Mouse (Mus musculus): ENCODE measurements around the gene Ckm.
A peak's percentile ranks its signal among the peaks of the same experiment; 100 is the strongest.

Gene Ckm

DNA sequence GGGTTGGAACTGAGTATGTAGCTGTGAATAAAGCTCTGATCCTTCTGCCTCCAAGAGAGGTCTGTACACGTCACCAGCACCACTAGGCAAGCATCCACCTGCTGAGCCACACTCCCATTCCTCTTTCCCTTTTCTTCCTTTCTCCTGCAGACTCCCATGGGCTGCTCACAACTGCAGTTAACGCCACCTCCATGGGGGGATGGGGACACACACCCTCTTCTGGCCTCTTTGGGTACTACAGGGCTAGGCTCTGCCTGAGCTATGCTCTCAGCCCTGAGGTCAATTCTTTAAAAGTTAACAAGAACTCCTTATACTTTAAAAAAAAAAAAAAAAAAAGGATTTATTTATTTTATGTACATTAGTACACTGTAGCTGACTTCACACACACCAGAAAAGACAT, 27.9 kb downstream of the Ckm start:
- no peak for DNase-seq (ENCODE audit: low spot score)

- no peak for DNase-seq (ENCODE audit: low spot score)
Observed at GRCm38 (mm10) chr7:19436276-19436675, 31.7 kb downstream of the Ckm start.

DNA sequence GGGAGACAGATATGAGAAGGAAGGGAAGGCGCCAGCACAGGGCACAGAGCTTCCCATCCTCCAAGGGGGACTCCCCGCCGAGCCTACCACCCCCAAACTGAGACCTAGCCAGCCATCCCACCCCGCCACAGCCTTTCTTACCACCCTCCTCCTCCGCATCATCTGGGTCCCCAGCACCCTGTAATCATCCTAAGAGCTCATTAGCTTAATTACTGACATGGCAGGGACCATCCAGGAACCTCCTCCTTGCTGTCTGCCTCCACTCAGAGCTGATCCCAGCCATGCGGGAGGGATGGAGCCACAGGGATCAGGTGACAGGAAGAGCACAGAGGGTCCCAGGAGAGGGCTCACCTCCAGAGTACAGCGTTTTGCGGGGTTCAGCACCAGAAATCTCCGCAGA, 32.5 kb downstream of the Ckm start:
- DNase-seq (ENCODE audit: low spot score): no peak

DNA sequence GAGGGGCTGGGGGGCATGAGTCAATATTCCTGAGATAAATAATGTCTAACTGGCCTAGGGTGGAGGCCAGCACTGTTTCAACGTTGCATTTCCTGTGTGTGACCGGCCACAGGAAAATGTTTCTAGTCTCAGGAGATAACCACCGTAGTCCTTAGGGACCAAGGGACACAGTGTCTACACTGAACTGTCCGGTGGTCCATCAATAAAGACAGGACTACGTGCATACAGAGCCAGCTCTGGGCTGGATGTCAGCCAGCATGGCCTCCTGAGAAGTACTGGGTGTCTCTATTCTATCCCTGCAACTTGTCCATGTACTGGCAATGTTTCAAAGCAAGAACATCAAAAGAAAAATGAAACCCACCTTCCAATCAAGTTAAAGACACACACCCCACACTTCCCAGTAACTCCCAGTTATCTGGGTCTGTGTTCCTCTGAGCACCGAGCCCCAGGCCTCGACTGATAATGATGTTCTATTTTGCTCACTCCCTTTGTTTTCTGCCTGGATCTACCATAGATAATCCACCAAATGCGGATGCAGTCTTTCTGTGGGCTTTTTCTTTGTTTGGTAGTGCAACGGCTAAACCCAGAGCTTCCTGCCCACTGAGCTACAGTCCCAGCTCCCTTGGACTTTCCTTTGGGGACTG, 37.0 kb downstream of the Ckm start:
- no peak for DNase-seq (ENCODE audit: low spot score)

- peak; percentile 74 for DNase-seq (ENCODE audit: low spot score)
Observed at GRCm38 (mm10) chr7:19443344-19443743, 38.8 kb downstream of the Ckm start.

- no peak for DNase-seq (ENCODE audit: low spot score)
Observed at GRCm38 (mm10) chr7:19444801-19445200, 40.2 kb downstream of the Ckm start.

- no peak for DNase-seq (ENCODE audit: low spot score)
Observed at GRCm38 (mm10) chr7:19447689-19448088, 43.1 kb downstream of the Ckm start.

DNA sequence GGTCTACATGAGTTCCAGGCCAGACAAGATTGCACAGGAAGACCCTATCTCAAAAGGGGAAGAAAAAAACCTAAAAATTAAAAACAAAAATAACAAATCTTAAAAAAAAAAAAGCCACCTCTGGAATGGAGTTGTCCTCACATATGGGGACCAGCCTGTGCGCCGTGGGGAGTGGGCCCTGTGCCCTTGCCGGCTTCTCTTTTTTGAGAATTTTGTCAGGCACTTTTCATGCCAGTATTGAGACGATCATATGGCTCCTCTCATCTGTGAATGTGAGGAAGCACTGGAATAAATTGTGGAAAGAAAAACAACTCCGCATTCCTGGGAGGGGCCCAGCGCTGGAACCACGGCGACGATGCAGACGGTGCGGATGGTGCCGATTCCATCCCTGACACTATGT, 44.6 kb downstream of the Ckm start:
- DNase-seq (ENCODE audit: low spot score): no peak

DNA sequence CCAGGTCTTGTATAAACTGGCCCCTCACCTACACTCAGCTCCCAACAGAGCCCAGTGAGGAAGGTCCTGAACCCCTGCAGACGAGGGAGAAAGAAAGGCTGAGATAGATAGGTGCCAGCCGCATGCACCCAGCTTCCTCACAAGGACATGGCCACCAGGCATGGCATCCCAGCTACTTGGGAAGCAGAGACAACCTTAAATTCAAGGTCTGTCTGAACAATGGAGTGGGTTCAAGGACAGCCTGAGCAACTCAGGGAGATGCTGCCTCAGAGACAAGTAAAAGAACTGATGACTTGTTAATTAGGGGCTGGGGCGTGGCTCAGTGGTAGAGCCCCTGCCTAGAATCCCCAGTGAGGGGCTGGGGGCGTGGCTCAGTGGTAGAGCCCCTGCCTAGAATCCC, 50.6 kb downstream of the Ckm start:
- no peak for DNase-seq (ENCODE audit: low spot score)

DNA sequence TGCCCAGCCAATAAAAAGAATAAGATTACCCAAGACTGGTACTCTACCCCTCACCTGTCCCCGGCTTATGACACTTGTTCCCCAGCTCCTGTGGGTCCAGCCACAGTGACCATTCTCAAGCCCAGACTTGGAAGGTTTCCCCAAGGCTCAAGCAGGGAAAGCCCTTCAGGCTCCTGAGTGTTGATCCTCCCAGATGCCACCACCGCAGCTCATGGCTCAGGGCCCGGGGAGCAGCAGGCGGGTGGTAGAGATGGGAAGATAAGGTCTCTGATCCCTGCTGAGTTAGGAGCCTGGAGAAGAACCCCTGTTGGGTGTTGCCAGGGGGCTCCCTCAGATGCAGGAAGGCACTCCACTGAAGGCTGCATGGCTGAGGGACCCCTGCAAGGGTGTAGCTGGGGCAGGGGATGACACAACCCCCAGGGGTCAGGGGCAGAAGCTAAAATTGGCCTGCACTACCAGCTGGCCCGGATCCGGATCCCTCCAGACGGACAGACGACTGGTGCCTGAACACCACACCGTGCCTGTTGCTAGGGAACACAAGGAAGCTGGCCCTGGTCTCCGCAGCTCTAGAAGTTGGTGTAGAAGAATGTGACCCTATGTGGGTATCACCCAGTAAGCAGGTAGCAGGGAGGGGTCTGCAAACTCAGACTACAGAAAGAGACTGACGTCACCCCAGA, 51.4 kb downstream of the Ckm start:
- DNase-seq (ENCODE audit: low spot score): no peak

- no peak for DNase-seq (ENCODE audit: low spot score)
Observed at GRCm38 (mm10) chr7:19456628-19457027, 52.1 kb downstream of the Ckm start.

GRCm38 (mm10) chr7:19457414-19458071, 53.0 kb downstream of the Ckm start:
- no peak for DNase-seq (ENCODE audit: low spot score)

GRCm38 (mm10) chr7:19458072-19458486, 53.5 kb downstream of the Ckm start:
- DNase-seq (ENCODE audit: low spot score): no peak

- DNase-seq (ENCODE audit: low spot score): peak; percentile 42
Observed at GRCm38 (mm10) chr7:19458591-19459111, 54.1 kb downstream of the Ckm start, which contains the start of gene Mark4. Gene Mark4, minus strand, starts transcription at chr7:19458821.

GRCm38 (mm10) chr7:19459144-19459870, 54.7 kb downstream of the Ckm start:
- DNase-seq (ENCODE audit: low spot score): no peak

DNA sequence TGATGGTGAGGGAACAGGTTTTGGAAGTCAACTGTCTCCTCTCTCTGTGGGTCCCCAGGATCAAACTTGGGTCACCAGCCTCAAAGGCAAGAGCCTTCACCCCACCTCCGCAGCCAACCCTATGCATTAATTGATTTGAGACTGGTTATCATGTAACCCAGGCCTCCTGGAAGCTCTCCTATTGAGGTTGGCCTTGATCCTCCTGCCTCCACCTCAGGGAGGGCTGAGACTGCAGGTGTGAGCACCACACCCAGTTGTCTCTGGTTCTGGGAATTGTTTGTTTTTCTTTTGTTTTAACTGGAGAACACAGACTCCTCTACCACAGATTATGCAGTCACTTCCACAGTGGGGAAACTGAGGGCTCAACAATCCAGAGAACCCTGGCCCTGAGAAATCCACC, 55.9 kb downstream of the Ckm start:
- DNase-seq (ENCODE audit: low spot score): no peak

GRCm38 (mm10) chr7:19461488-19461887, 56.9 kb downstream of the Ckm start:
- no peak for DNase-seq (ENCODE audit: low spot score)

DNA sequence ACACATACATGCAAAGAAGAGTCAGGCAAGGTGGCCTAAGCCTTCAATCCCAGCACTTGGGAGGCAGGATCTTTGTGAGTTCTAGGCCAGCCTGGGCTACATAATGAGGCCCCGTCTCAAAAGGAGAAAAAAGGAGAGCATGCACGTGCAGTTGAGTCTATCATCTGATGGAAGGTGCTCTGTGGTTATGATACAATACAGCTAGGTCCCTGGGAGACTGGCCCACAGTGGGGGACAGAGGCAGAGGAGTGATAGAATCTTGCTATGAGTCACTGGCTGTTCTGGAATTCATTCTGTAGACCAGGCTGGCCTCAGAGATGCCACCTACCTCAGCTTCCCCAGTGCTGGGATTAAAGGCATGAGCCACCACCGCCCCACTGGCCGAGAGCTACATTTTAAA, 57.9 kb downstream of the Ckm start:
- no peak for DNase-seq (ENCODE audit: low spot score)

DNA sequence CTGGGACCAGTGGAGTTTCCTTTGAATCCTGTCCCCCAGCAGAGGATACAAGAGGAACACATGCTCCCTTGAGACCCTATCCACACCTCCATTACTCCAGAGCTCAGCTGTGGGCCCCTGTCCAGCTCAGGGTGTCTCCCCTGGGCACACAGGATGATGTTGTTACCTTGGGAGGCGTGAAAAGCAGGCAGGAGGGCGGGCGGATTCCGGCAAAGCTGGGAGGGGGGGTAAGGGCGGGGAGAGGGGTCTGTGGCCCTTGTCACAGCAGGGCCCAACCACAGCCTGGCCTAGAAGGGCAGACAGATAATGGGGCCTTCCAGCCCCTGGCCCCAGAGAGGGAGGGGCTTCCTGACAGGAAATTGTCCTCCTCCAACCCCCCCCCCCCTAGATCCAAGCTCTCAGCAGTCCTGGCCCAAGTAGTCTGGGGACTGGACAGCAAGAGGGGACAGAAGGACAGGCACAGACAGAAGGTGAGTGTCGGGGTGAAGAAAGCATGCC, 58.4 kb downstream of the Ckm start, which contains the start of gene Exoc3l2:
TSS of gene Exoc3l2 (plus strand) at position 448 of the 498 bp plus-strand sequence.
- no peak for DNase-seq (ENCODE audit: low spot score)

DNA sequence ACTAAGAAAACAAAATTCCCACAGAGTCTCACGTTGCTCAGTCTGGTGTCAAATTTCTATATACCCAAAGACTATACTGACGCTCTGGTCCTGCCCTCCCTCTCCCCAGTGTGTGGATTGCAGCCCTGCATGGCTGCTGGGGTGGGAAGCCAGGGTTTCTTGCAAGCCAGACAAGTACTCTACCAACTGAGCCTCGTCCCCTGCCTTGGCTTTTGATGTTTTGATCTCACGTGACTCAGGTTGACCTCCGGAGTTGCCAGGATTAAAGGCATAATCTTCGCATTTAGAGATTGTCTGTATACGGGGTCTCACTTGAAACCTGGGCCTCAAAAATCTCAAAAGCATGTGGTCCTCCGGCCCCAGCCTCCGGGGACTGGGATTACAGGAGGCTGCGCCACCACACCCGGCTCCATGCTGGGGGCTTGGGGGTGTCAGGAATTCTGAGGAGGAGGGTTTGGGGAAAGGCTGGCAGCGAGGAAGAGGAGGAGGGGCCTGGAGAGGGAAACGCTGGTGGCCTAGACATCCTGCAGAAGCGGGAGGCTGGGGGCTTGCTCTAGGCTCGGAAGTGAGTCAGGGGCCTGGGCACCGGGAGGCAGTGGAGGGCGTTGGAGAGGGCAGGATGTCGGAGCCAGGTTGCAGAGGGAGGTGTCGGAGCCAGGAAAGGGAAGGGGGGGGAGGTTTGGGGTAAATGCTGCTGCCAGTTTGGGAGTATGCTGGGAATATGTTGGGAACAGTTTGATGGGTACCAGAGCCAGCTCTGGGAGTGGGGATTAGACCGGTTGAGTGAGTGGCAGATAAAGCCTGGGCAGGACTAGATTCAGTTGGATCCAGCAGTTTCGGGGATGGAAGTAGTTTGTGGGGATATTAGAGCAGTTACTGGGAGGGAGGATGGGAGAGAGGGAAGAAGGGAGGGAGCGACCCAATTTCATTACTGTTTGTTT, 60.1 kb downstream of the Ckm start:
- DNase-seq (ENCODE audit: low spot score): no peak

- DNase-seq (ENCODE audit: low spot score): no peak
Observed at GRCm38 (mm10) chr7:19466602-19467145, 62.1 kb downstream of the Ckm start.

All from urinary bladder, postnatal 10 days (tissue).